Mouse (Mus musculus) neural tube, embryonic 15.5 days (tissue): ENCODE results near the gene Sox2. TPM values are rescaled to one million over a fixed set of nuclear protein-coding genes. Genes with fewer than 3 reads are reported as not detected.

Experiments used
- ATAC-seq: fragments of 200-750 bp; cut with Nextera tagmentation; 2 replicates; pipeline ENCODE4 v1.8.0; 2017; ENCODE audit warnings: mild to moderate bottlenecking, moderate TSS enrichment, moderate library complexity; ENCODE audit not compliant: low FRiP score
- H3K27ac ChIP-seq: fragments of 300-500 bp; sonication (generic); replicated peaks from 2 replicates; pipeline ENCODE4 v1.5.1; 2015; ENCODE audit warnings: mild to moderate bottlenecking, inconsistent platforms
- H3K27me3 ChIP-seq: fragments of 300-500 bp; sonication (generic); replicated peaks from 2 replicates; pipeline ENCODE4 v1.6.1; 2015; ENCODE audit warnings: inconsistent platforms
- H3K36me3 ChIP-seq: fragments of 300-500 bp; sonication (generic); 2 replicates; pipeline ENCODE4 v1.6.1; 2015; ENCODE audit warnings: inconsistent platforms
- H3K4me1 ChIP-seq: fragments of 300-500 bp; sonication (generic); 2 replicates; pipeline ENCODE4 v1.6.1; 2015; ENCODE audit warnings: inconsistent platforms
- H3K4me2 ChIP-seq: fragments of 300-500 bp; sonication (generic); 2 replicates; pipeline ENCODE4 v1.6.1; 2015; ENCODE audit warnings: inconsistent platforms, mild to moderate bottlenecking, moderate library complexity
- H3K4me3 ChIP-seq: fragments of 300-500 bp; sonication (generic); replicated peaks from 2 replicates; pipeline ENCODE4 v1.5.1; 2015; ENCODE audit warnings: mild to moderate bottlenecking, inconsistent platforms
- H3K9ac ChIP-seq: fragments of 300-500 bp; sonication (generic); replicated peaks from 2 replicates; pipeline ENCODE4 v1.6.1; 2015; ENCODE audit warnings: mild to moderate bottlenecking, inconsistent platforms
- H3K9me3 ChIP-seq: fragments of 300-500 bp; sonication (generic); replicated peaks from 2 replicates; pipeline ENCODE4 v1.6.1; 2016; ENCODE audit warnings: inconsistent platforms
- WGBS: fragments of 180-500 bp; shearing (Covaris S2); methylation state at CpG from one replicate; pipeline ENCODE4 v1.1.7; 2015; ENCODE audit warnings: mixed read lengths; 5-methylcytosine and 5-hydroxymethylcytosine counted together
- polyA plus RNA-seq: library from polyadenylated mRNA; unstranded; fragments of >200 nt; fragmentation: Nextera tagmentation; extraction: Ambion mirVana; gene quantifications from 2 replicates; pipeline ENCODE4 v1.2.1, GENCODE M21; 2015

The Sox2 gene
- polyA plus RNA-seq, 1 experiment from 2014 or later, result 13.4 TPM

DNA sequence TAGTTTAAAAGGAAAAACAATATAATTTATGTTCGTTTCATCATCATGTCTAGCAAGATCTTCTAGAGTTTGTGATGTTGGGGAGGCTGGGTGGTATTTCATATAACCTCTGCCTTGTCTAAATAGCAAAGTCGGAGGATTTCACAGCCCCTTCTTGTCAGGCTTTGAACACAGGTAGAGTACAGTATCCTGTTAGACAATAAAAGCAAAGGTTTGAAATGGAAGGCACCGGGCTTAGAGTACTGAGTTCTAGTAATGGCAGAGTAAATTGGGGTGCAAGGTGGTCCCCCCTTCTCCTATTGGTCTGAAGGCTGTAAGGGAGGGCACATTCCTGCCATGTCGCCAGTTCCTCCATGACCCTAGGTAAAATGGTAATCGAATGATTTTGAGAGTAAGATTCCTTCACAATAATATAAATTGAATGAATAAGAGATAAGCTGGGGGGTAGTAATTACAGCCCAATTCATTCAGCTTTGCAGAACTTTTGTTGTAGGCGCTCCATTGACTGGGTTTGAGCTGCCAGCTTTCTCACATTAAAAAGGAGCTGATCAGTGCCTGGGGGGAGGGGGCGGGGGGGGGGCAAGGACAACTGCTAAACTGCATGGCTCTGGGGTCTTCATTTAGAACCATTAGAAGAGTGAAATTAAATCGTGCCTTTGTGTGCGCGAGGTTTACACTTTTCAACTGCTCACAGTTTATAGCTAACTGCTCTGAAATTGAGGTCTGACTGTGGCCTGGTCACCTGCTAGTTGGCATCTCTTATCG, 5.3 kb downstream of the Sox2 start:
- H3K9ac ChIP-seq, result 0 out of 2 replicates have a peak overlapping the region, but pooled peaks have one; percentile 10
- no peaks in the 10 kb centered on the region for H3K9me3 ChIP-seq
- ATAC-seq, result no peak
- peak overlapping the region; percentile 32 for H3K4me3 ChIP-seq
- 11% methylated on average over 11 of the region's 11 CpGs for WGBS
- H3K27me3 ChIP-seq, result peaks cover 55% of the 10 kb centered on the region
- H3K4me2 ChIP-seq, result peak overlapping the region; percentile 41
- H3K4me1 ChIP-seq, result peaks cover 8% of the 10 kb centered on the region
- 0 out of 2 replicates have a peak overlapping the region, but pooled peaks have one; percentile 37 for H3K27ac ChIP-seq
- H3K36me3 ChIP-seq, result no peaks in the 10 kb centered on the region

DNA sequence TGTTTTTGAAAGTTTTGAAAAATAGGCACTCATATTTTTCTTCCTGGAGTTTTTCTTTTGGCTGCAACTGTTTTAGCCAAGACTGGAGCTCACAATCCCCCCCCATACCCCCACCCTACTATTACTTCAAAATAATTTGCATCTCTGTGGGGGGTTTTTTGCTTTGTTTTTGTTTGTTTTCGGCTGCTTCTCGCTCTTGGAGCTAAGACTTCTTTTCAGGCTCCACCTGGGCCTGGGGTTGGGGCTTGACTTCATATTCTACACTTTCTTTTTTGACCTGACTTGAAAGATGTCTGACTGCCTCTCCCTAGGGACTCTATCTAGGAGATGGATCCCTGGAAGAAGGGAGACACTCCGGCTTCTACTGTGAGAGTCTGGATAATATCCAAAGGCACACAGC, 5.9 kb downstream of the Sox2 start:
- peak overlapping the region; percentile 41 for H3K4me2 ChIP-seq
- H3K27me3 ChIP-seq, result peaks cover 56% of the 10 kb centered on the region
- peak overlapping the region; percentile 64 for H3K27ac ChIP-seq
- no peaks in the 10 kb centered on the region for H3K9me3 ChIP-seq
- H3K9ac ChIP-seq, result no peak overlapping the region
- H3K4me3 ChIP-seq, result peak overlapping the region; percentile 32; the same call in 1 of the 2 replicates
- no peak for ATAC-seq
- peaks cover 1% of the 10 kb centered on the region for H3K4me1 ChIP-seq
- 9% methylated on average over 3 of the region's 3 CpGs for WGBS
- H3K36me3 ChIP-seq, result no peaks in the 10 kb centered on the region

DNA sequence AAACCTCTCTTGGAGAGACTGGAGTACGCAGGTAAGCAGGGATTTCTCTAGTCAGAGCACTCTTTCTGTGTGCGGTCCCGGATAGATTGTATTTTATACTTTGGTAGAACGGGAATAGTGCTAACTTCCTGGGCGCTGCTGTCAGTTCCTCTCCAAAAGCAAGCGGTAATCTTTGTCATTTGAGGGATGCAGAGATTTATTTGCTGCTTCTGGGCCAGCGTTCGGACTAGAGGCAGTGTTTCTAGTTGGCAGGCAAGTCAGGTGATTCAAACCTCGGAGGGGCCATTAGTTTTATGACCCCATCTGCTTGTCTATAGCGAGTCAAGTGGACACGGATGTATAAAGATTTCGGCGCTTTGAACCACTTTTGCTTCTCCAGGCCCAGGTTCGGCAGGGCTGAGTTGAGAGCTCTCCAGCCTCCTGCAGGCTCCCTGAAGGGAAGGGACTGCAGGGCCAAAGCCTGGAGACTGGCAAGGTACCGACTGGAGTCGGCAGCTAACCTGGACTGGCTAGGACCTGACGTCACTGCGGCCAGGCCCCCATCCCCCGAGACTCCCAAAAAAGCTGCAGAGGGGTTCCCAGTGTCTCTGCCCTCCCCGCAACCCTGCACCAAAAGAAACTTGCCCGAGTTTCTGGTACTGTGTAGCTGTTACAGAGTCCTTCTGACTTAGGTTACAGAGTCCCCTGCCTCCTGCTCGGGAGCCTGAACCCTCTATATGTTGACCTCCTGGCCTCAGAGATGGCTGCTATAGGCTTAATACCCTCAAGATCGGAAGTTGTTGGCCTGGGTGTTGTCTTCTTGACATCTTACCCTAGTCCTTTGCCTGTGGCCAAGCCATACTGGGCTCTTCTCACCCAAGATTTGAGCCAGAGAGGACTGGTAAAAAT, 6.9 kb downstream of the Sox2 start:
- no peak for ATAC-seq
- H3K36me3 ChIP-seq, result no peaks in the 10 kb centered on the region
- 6% methylated on average over 23 of the region's 23 CpGs for WGBS
- peak overlapping the region; percentile 64 for H3K27ac ChIP-seq
- no peaks in the 10 kb centered on the region for H3K9me3 ChIP-seq
- peak overlapping the region; percentile 26; the same call in 1 of the 2 replicates for H3K9ac ChIP-seq
- H3K4me2 ChIP-seq, result peak overlapping the region; percentile 41
- H3K4me1 ChIP-seq, result peaks cover 6% of the 10 kb centered on the region; the same call in 1 of the 2 replicates
- H3K27me3 ChIP-seq, result peaks cover 59% of the 10 kb centered on the region
- peak overlapping the region; percentile 32 for H3K4me3 ChIP-seq

DNA sequence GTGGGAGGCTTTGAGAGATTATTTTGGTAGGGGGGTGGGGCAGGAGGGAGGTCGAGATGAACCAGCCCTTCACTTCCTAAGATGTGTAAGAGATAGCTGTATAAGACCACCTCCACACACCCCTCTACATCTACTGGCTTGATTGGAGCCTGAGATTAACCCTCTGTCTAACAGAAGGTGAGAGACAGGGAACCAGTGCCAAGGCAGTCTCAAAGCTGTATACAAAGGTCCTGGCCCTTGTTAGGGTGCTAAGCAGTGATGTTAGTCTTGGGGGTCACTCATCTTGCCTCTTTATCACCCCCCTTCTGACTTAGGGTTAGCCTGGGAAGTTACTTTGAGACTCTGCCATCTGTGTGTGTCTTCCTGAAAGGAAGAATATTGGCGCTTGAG, 7.5 kb downstream of the Sox2 start:
- Histone ChIP-seq H3K4me2 (peak overlapping the region; percentile 41), H3K4me3 (no peak overlapping the region), H3K36me3 (no peaks in the 10 kb centered on the region), H3K27me3 (peaks cover 62% of the 10 kb centered on the region), H3K9me3 (no peaks in the 10 kb centered on the region), H3K9ac (no peak overlapping the region), H3K4me1 (peaks cover 8% of the 10 kb centered on the region; the same call in 1 of the 2 replicates), H3K27ac (peak overlapping the region; percentile 64)
- ATAC-seq, result no peak
- WGBS, result 27% methylated on average over 2 of the region's 2 CpGs

DNA sequence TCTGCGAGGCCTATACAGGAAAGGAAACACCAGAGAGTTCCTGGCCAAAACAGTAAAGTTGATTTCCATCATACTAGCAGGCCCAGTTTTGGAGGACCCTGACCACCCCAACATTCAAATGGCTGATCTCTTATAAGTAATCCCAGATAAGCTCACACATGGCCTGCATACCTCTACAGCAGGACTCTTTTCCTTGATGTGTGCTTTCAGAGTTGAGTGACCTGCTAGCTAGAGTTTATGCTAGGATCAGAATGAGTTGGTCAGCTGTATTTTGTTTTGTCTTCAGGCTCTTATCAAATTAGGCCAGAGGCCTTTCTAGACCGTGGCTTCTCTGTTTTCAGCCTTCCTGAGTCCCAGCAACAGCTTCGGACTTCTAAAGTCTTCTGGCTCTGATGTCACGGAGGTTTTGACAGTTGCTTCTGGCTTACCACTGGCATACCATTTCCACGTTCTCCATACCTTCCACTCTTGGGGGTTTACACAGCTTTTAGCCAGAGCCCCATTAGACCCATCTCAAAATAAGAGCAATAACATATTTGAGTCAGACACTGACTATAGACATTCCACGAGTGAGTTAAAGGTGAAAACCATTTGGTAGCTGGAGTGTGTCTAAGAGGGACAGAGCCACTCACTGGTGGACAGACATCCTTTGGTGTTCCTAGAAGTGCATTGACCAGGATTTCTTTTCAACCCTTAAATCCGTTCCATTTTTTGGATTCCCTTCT, 8.2 kb downstream of the Sox2 start:
- Histone ChIP-seq H3K4me1 (peaks cover 11% of the 10 kb centered on the region; the same call in 1 of the 2 replicates), H3K4me2 (peak overlapping the region; percentile 41; the same call in 1 of the 2 replicates), H3K9ac (no peak overlapping the region), H3K36me3 (no peaks in the 10 kb centered on the region), H3K9me3 (no peaks in the 10 kb centered on the region), H3K4me3 (no peak overlapping the region), H3K27me3 (peaks cover 65% of the 10 kb centered on the region), H3K27ac (peak overlapping the region; percentile 64; the same call in 1 of the 2 replicates)
- 49% methylated on average over 7 of the region's 7 CpGs for WGBS
- no peak for ATAC-seq

DNA sequence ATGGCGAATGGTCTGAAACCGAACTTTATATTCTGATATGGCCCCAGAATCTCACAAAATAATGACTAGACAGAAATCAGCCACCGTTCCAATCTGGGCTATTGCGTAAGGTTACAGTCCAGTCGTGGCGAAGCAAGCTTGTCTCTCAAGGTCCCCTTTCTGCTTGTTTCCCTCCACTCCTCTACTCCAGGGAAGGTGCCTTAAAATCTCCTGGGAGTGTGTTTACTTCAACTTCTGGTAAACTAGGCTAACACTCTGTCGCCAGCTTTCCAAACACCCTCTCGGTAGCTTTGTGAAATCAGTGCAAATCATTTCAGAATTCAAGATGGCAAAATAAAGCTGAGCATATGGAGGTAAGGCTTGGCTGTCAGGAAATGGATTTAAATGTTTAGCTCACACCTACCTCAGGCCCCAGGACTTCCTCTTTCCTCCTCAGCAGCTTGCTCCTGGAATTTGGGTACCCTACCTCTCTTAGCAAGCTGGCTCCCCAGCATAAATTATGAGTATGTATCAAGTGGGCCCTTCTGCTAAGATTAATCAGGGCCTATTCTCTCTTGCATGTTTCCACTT, 8.8 kb downstream of the Sox2 start:
- 45% methylated on average over 8 of the region's 8 CpGs for WGBS
- Histone ChIP-seq H3K9ac (no peak overlapping the region), H3K36me3 (no peaks in the 10 kb centered on the region), H3K4me3 (no peak overlapping the region), H3K4me2 (no peak overlapping the region), H3K27ac (peak overlapping the region; percentile 56; the same call in 1 of the 2 replicates), H3K9me3 (no peaks in the 10 kb centered on the region), H3K4me1 (peaks cover 17% of the 10 kb centered on the region), H3K27me3 (peaks cover 65% of the 10 kb centered on the region)
- no peak for ATAC-seq

DNA sequence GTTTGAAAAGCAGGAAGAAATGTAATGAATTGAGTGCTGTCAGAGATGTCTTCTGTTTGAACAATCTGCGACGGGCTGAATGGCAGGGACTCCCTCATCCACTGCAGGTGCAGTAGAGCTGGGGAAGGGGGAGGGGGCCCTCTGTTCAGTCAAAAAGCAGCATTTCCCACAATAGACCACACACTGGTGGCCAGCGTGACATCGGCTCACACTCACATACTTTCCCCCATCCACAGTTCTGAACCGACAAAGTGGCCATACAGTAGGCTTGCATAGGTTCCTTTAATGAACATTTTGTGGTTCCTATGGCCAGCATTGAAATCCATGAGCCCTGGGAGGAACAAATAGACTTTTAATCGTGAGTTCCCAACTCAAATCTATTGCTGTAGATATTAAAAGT, 9.7 kb downstream of the Sox2 start:
- no peaks in the 10 kb centered on the region for H3K36me3 ChIP-seq
- H3K27ac ChIP-seq, result peak overlapping the region; percentile 62
- no peak for ATAC-seq
- H3K4me1 ChIP-seq, result peaks cover 20% of the 10 kb centered on the region
- WGBS, result 12% methylated on average over 6 of the region's 6 CpGs
- no peak overlapping the region for H3K9ac ChIP-seq
- 0 out of 2 replicates have a peak overlapping the region, but pooled peaks have one; percentile 3 for H3K4me2 ChIP-seq
- no peak overlapping the region for H3K4me3 ChIP-seq
- no peaks in the 10 kb centered on the region for H3K9me3 ChIP-seq
- H3K27me3 ChIP-seq, result peaks cover 69% of the 10 kb centered on the region

DNA sequence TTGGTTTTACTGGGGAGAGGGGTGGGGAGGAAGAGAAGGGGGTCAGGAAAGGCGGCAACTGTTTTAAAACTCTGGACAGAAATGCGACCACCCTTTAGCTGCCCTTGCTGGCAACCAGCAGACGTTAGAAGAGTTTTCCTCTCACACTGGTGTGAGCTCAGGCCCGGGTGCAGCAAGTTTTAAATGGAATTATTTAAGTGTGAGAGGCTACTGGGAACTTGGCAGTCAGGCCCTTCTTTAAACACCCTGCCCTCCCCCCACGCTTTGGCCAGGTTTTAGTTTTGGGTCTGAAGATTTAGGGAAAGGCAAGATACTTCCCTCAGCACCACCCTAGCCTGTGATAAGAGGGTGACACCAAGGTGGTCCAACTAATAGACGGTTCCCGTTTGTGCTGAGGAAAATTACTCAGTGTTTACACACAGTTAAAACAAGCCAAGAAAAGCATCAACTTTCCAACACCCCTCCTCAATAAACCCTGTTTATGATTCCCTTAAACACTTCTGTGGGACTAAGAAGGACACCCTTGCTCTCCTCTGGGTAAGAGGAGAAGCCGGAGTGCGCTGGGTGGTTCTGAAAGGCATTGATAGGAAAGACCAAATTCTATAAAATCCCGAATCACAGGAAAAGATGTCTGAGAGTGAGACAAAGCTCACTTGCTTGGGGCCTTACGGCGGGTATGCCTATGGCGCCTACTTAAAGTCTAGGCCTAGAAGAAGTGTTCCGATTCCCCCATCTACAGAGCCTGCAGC, 10.5 kb downstream of the Sox2 start:
- Histone ChIP-seq H3K4me1 (peaks cover 23% of the 10 kb centered on the region), H3K36me3 (no peaks in the 10 kb centered on the region), H3K9me3 (no peaks in the 10 kb centered on the region), H3K9ac (no peak overlapping the region), H3K4me2 (peak overlapping the region; percentile 34; the same call in 1 of the 2 replicates), H3K27ac (peak overlapping the region; percentile 78), H3K27me3 (peaks cover 72% of the 10 kb centered on the region), H3K4me3 (no peak overlapping the region)
- 12% methylated on average over 14 of the region's 14 CpGs for WGBS
- 0 out of 2 replicates have a peak, but pooled peaks have one; percentile 10 for ATAC-seq

DNA sequence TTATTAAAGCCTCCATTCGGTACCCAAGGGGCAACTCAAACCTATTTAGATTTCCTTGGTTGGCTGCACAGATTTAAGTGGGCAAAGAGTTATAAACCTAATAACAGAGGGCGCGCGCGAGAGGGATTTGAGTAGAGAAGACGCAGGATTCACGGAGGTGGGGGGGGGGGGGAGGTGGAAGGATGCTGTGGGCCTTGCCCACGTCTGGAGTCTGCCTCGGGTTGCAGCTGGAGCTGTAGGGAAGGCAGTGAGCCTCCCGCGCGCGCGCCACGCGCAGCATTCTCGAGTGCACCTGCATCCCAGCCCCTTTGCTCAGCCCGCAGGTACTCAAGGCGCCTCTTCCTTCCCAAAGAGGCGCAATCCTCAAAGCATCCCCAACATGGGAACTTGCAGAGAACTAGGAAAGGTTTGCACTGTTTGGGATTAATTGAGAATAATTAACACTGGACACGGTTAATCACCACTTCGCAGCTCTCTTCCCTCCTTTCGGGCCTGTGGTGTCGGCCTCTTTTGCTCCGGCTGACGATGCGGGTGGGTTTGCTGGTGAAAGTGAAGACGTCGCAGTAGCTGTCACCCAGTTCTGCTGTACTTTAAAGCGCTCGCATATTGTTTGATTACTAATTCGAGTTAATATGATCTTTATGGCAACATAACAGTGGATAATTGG, 11.3 kb downstream of the Sox2 start:
- Histone ChIP-seq H3K4me2 (peak overlapping the region; percentile 34), H3K27me3 (peaks cover 74% of the 10 kb centered on the region), H3K9me3 (no peaks in the 10 kb centered on the region), H3K4me3 (no peak overlapping the region), H3K36me3 (no peaks in the 10 kb centered on the region), H3K4me1 (peaks cover 25% of the 10 kb centered on the region), H3K9ac (0 out of 2 replicates have a peak overlapping the region, but pooled peaks have one; percentile 10), H3K27ac (peak overlapping the region; percentile 78)
- no peak for ATAC-seq
- 2% methylated on average over 32 of the region's 32 CpGs for WGBS
